Mouse (Mus musculus): ENCODE data around the gene Rbpms2.

The Rbpms2 gene

GRCm38 (mm10) chr9:65689869-65690268 lies 60.4 kb downstream of the Rbpms2 start:
- in situ Hi-C loops (cut with MboI; ENCODE audit: low sequenced_read_pairs) = loop anchor here (10.0 kb wide), 1 partner anchor 155 kb away; no protein-coding TSS in a partner anchor

GRCm38 (mm10) chr9:65692466-65692865 lies 63.0 kb downstream of the Rbpms2 start:
- in situ Hi-C loops (cut with MboI; ENCODE audit: low sequenced_read_pairs) = loop anchor here (10.0 kb wide), 1 partner anchor 152 kb away; no protein-coding TSS in a partner anchor

DNA sequence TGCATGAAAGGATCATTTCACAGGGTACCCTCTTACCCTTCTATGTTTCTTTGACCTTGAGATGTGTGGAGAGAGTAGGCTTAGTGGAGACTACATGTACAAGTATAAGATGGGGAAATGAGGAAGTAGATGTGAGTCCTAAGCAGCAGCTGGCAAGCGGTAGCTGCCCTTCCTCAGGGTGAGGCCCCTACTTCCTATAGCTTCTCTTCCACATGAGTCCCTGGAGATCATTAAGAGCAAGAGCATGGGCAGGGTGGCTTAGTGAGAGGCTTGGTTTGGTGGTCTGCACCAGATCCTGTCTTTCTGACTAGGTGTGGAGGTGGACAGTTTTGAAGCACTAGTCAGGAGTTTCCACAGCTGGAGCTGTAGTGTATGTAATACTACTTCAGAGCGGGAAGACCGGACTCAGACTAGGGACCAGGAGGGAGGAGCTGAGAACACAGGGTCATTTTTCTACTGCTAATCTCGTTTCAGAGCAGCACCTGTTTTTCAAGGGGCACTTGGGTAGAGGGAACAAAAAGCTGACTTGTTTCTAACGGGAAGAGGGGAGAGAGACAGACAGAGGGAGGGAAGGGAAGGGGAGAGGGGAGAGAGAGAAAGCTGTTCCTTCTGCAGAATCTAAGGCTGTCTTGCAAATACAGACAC lies 63.6 kb downstream of the Rbpms2 start:
- in situ Hi-C loops (cut with MboI; ENCODE audit: low sequenced_read_pairs) = loop anchor here (10.0 kb wide), 1 partner anchor 152 kb away; no protein-coding TSS in a partner anchor

- in situ Hi-C loops (cut with MboI; ENCODE audit: low sequenced_read_pairs) = loop anchor here (10.0 kb wide), 1 partner anchor 149 kb away; no protein-coding TSS in a partner anchor
Observed at GRCm38 (mm10) chr9:65695646-65696045, 66.2 kb downstream of the Rbpms2 start.

DNA sequence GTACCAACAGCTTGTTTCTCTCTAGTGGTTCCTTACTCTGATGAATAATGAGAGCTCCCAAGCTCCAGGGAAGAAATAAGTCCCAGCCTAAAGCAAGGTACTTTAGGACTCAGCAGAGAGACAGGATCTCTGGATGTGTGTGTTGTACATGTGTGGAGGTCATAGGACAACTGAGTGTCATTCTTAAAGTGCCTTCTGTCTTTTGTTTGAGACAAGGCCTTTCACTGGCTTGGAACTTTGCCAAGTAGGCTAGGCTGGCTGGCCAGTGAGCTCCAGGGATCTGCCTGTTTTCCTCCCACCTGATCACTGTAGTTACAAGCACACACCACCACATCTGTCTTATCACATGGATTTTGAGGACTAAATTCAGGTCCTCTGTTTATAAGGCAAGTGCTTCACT lies 66.9 kb downstream of the Rbpms2 start:
- in situ Hi-C loops (cut with MboI; ENCODE audit: low sequenced_read_pairs) = loop anchor here (10.0 kb wide), 1 partner anchor 148 kb away; no protein-coding TSS in a partner anchor

GRCm38 (mm10) chr9:65697356-65697755 lies 67.9 kb downstream of the Rbpms2 start:
- in situ Hi-C loops (cut with MboI; ENCODE audit: low sequenced_read_pairs) = loop anchor here (10.0 kb wide), 1 partner anchor 147 kb away; no protein-coding TSS in a partner anchor

- in situ Hi-C loops (cut with MboI; ENCODE audit: low sequenced_read_pairs) = loop anchor here (10.0 kb wide), 1 partner anchor 147 kb away; no protein-coding TSS in a partner anchor
Observed at GRCm38 (mm10) chr9:65697992-65698391, 68.5 kb downstream of the Rbpms2 start.

DNA sequence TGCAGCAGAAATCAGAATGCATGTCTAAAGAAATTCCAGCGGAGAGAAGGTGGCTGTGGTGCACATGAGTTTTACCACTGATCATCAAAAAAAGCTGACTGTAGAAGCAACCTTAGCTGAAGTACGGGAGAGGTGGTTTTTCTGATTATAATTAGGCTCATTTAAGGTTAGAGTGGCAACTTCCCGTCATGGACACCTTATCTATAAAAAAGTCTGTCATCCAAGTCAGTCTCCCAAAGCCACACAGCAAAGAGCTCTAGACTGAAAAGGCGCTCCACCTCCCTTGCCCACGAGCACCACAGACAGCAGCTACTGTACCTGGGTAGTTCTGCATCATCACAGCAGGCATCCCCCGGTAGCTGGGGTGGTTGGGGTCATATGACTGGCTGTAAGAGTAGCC lies 71.1 kb downstream of the Rbpms2 start:
- in situ Hi-C loops (cut with MboI; ENCODE audit: low sequenced_read_pairs) = no loop called here

DNA sequence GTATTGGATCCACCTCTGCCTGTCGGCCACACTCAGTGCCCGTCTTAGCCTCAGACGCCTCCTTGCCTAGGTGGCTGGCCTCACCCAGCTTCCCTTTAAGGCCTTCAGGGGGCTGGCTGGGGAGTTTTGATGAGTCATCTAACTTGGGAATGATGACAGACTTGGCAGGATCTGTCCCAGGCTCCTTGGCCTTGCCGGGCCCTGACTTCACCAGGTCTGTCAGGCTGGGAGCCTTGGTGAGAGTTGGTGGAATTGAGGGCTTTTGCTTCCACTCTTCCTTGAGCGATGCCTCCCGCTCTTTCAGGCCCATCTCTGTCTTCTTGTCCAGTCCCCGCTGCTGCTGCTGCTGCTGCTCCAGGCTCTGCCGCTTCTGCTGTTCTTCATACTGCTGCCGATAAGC lies 72.8 kb downstream of the Rbpms2 start:
- in situ Hi-C loops (cut with MboI; ENCODE audit: low sequenced_read_pairs) = no loop called here

DNA sequence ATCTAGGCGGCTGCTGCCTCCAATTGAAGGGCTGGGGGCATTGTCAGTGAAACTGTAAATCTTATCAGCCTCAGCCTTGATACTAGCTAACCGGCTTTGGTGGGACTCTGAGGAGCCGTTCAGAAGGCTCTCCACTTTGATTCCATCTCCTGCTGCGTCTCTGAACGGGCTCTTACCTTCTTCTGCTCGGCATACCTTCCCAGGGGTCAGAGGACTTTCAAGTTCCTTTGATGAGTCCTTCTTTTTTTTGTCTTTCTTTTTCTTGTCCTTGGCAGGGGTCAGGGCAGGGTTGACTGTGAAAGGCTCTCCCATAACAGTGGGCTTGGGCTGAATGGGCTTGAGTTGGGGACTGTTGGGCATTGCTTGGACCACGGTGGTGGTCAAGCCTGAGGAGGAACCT lies 73.8 kb downstream of the Rbpms2 start:
- in situ Hi-C loops (cut with MboI; ENCODE audit: low sequenced_read_pairs) = no loop called here

- in situ Hi-C loops (cut with MboI; ENCODE audit: low sequenced_read_pairs) = no loop called here
Observed at GRCm38 (mm10) chr9:65703926-65704595, 74.6 kb downstream of the Rbpms2 start.

Measured in CH12F3 (cell line).